In the genomic region with DNA sequence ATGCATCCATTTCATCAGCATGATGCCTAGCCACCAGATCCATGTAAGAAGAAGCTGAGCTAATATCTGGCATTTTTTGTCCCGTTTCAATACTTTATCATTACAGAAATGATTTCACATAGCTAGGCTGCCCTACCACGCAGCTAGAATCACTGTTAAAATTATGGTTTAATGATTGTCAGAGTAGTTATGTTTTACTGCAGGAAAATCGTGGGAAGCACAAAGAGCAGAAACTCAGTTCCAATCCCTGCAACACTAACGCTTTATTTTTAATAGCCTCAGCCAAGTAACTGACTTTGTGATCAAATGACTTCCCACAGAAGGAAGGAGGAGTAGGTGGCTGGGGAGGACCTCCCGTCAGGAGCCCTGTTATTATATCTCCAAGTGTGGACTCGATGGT, we compare ENCODE assay signal across 17 mouse cellular contexts. TPM values are rescaled to one million over a fixed set of nuclear protein-coding genes. Genes with fewer than 3 reads are reported as not detected.
"Had no signal": no experiment of that assay in that cellular context is flagged by ENCODE, and none has a peak within 500 bp of the region (broad histone marks: within the 10 kb centered on the region; RNA-seq: fewer than 3 reads in every experiment).

No protein-coding gene starts in this region.

- H3K9me3 ChIP-seq: liver, embryonic 15.5 days; lung, embryonic 15.5 days; megakaryocyte, embryonic 14.5 days; midbrain, embryonic 12.5 days; neural tube, embryonic 12.5 days had no signal

- H3K36me3 ChIP-seq: liver, embryonic 15.5 days; lung, embryonic 15.5 days; midbrain, embryonic 12.5 days; neural tube, embryonic 12.5 days had no signal

- ATAC-seq: liver, postnatal 0 days; lung, postnatal 0 days had no signal

- H3K27me3 ChIP-seq: liver, embryonic 15.5 days; lung, embryonic 15.5 days; megakaryocyte, embryonic 14.5 days; midbrain, embryonic 12.5 days; neural tube, embryonic 12.5 days had no signal

- H3K4me3 ChIP-seq: liver, embryonic 15.5 days; lung, embryonic 15.5 days; megakaryocyte, embryonic 14.5 days; midbrain, embryonic 12.5 days; neural tube, embryonic 12.5 days had no signal

- H3K9ac ChIP-seq: liver, embryonic 15.5 days; liver, postnatal 0 days; lung, embryonic 15.5 days; midbrain, embryonic 12.5 days; neural tube, embryonic 12.5 days had no signal

- H3K27ac ChIP-seq: liver, embryonic 15.5 days; lung, embryonic 15.5 days; macrophage; midbrain, embryonic 12.5 days; neural tube, embryonic 12.5 days had no signal

- DNase-seq: liver, postnatal 0 days; lung, adult 2 months; lung, postnatal 14 days; lung, postnatal 36 days; midbrain, embryonic 14.5 days; right cerebral cortex, postnatal 14 days; spleen, adult 18-20 months; thymus, adult 18-20 months; thymus, postnatal 14 days; thymus, postnatal 4 days had no signal

- H3K4me2 ChIP-seq: liver, embryonic 15.5 days; lung, embryonic 15.5 days; midbrain, embryonic 12.5 days; neural tube, embryonic 12.5 days had no signal

- H3K4me1 ChIP-seq: lung, embryonic 15.5 days; megakaryocyte, embryonic 14.5 days; midbrain, embryonic 12.5 days; neural tube, embryonic 12.5 days had no signal

RNA-seq across cellular contexts. Expression of gene Acsm3, which starts 6.3 kb away (rescaled TPM):
- polyA plus RNA-seq: lung, postnatal 0 days; macrophage had no signal
